Mouse (Mus musculus) heart, postnatal 10 days (tissue): ENCODE measurements at regions not wholly inside any gene's neighbourhood (a gene's known extent, or its start where the extent isn't known, plus 50 kb on each side); places are given as distances from the start of the nearest gene placed in this dataset.

Experiments
- DNase-seq, 2 experiments: peaks; one replicate each; pipeline ENCODE4 v3.0.0; 2021
- intact Hi-C: fragments of 180-260 bp; cut with DNase I; formaldehyde crosslinking; loops from one replicate; pipeline ENCODE4 v1.15.1; 2025

DNA sequence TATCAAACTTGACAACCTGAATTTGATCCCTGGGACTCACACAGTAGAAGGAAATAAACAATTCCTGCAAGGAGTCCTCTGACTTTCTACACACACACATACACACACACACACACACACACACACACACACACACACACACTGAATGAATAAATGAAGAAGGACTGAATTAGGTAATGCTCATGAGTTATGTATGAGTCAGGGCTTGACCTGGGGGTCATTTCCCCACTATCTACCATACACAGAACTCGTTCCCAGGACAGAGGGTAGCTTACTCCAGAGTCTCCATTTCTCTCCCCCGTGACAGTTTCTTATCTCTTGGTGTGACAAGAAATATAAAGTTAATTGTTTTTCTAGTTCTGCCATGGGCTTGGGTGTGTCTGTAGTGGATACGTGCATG, 50.1 kb upstream of the Gadd45a start:
- intact Hi-C loops, result no loop called here
- no peak for DNase-seq
